Mouse (Mus musculus) MEL (cell line): ENCODE results near the gene Sh3d19. TPM values are rescaled to one million over a fixed set of nuclear protein-coding genes. Genes with fewer than 3 reads are reported as not detected.

ENCODE experiments used
- DNase-seq: peaks from one replicate; pipeline ENCODE4 v3.0.0; 2011; ENCODE audit warnings: low read depth, low spot score
- H3K27ac ChIP-seq: 2 replicates; pipeline ENCODE4 v1.5.1; 2012; ENCODE audit warnings: low read depth, mild to moderate bottlenecking, control low read depth, low read length, moderate library complexity; ENCODE audit not compliant: control insufficient read depth
- H3K27me3 ChIP-seq, 2 experiments: fragments of 150-350 bp in 1 of 2; sonication (generic) in 1 of 2; 2 replicates each; pipeline ENCODE4 v1.6.1; 2012; ENCODE audit warnings: low read length in 2 of 2, mild to moderate bottlenecking in 2 of 2, improper control_type of control experiment in 1 of 2, moderate library complexity in 1 of 2; ENCODE audit not compliant: insufficient read depth in 2 of 2, control insufficient read depth in 1 of 2
- H3K36me3 ChIP-seq, 2 experiments: 2 replicates each; pipeline ENCODE4 v1.6.1; 2012 to 2014; ENCODE audit warnings: low read length in 2 of 2, improper control_type of control experiment in 1 of 2, inconsistent platforms in 1 of 2, mild to moderate bottlenecking in 1 of 2; ENCODE audit not compliant: insufficient read depth in 2 of 2, control insufficient read depth in 1 of 2
- H3K4me1 ChIP-seq, 2 experiments: fragments of 150-350 bp in 1 of 2; sonication (generic) in 1 of 2; 2 replicates each; pipeline ENCODE4 v1.6.1; 2012; ENCODE audit warnings: low read length in 2 of 2, improper control_type of control experiment in 1 of 2, mild to moderate bottlenecking in 1 of 2; ENCODE audit not compliant: insufficient read depth in 2 of 2, control insufficient read depth in 1 of 2
- H3K4me3 ChIP-seq, 2 experiments: fragments of 150-350 bp in 1 of 2; sonication (generic) in 1 of 2; 2 replicates each; pipeline ENCODE4 v1.5.1; 2012; ENCODE audit warnings: low read depth in 2 of 2, low read length in 2 of 2, mild to moderate bottlenecking in 2 of 2, moderate library complexity in 2 of 2, control low read depth in 1 of 2, improper control_type of control experiment in 1 of 2; ENCODE audit not compliant: control insufficient read depth in 1 of 2, insufficient read depth in 1 of 2
- H3K79me2 ChIP-seq: 2 replicates; pipeline ENCODE4 v1.6.1; 2012; ENCODE audit warnings: mild to moderate bottlenecking, low read length, moderate library complexity; ENCODE audit not compliant: control insufficient read depth, poor library complexity, insufficient read depth
- H3K9ac ChIP-seq: 2 replicates; pipeline ENCODE4 v1.6.1; 2012; ENCODE audit warnings: low read depth, mild to moderate bottlenecking, control low read depth, low read length, moderate library complexity; ENCODE audit not compliant: control insufficient read depth, poor library complexity, severe bottlenecking
- H3K9me3 ChIP-seq: fragments of 150-350 bp; sonication (generic); replicated peaks from 2 replicates; pipeline ENCODE4 v1.6.1; 2012; ENCODE audit warnings: mild to moderate bottlenecking, low read length, improper control_type of control experiment, moderate library complexity; ENCODE audit not compliant: insufficient read depth
- BHLHE40 ChIP-seq: IDR thresholded peaks from 2 replicates; pipeline ENCODE4 v1.6.1; 2012; ENCODE audit warnings: low read depth, mild to moderate bottlenecking, inconsistent platforms, low read length, improper control_type of control experiment, borderline replicate concordance
- CTCF ChIP-seq, 3 experiments: IDR thresholded peaks in 2 of 3; conservative IDR thresholded peaks in 1 of 3; 2 replicates each; pipeline ENCODE4 v1.5.1; 2011 to 2012; ENCODE audit warnings: low read length in 3 of 3, low read depth in 2 of 3, mild to moderate bottlenecking in 2 of 3, improper control_type of control experiment in 1 of 3, inconsistent platforms in 1 of 3, mixed read lengths in 1 of 3, moderate library complexity in 1 of 3; ENCODE audit not compliant: control insufficient read depth in 1 of 3, insufficient read depth in 1 of 3, poor library complexity in 1 of 3, severe bottlenecking in 1 of 3
- ELF1 ChIP-seq: IDR thresholded peaks from 2 replicates; pipeline ENCODE4 v1.6.1; 2014; ENCODE audit warnings: low read depth, mild to moderate bottlenecking, inconsistent platforms, low read length, improper control_type of control experiment, moderate library complexity
- EP300 ChIP-seq, 2 experiments: IDR thresholded peaks; 2 replicates each; pipeline ENCODE4 v1.6.1; 2011; ENCODE audit warnings: improper control_type of control experiment in 2 of 2, low read length in 2 of 2, low read depth in 1 of 2, mild to moderate bottlenecking in 1 of 2
- HCFC1 ChIP-seq: IDR thresholded peaks from 2 replicates; pipeline ENCODE4 v1.6.1; 2012; ENCODE audit warnings: low read depth, mild to moderate bottlenecking, inconsistent platforms, low read length, improper control_type of control experiment, moderate library complexity
- JUND ChIP-seq: IDR thresholded peaks from 2 replicates; pipeline ENCODE4 v1.6.1; 2011; ENCODE audit warnings: low read depth, mild to moderate bottlenecking, improper control_type of control experiment, low read length
- MYB ChIP-seq: IDR thresholded peaks from 2 replicates; pipeline ENCODE4 v1.6.1; 2011; ENCODE audit warnings: mild to moderate bottlenecking, low read depth, low read length, improper control_type of control experiment
- POLR2A ChIP-seq, 2 experiments: IDR thresholded peaks; 2 replicates each; pipeline ENCODE4 v1.6.1; 2011 to 2012; ENCODE audit warnings: low read length in 2 of 2, mild to moderate bottlenecking in 2 of 2, control low read depth in 1 of 2, improper control_type of control experiment in 1 of 2, low read depth in 1 of 2, moderate library complexity in 1 of 2; ENCODE audit not compliant: control insufficient read depth in 1 of 2, insufficient read depth in 1 of 2, poor library complexity in 1 of 2
- POLR2AphosphoS2 ChIP-seq: IDR thresholded peaks from 2 replicates; pipeline ENCODE4 v1.6.1; 2011; ENCODE audit warnings: low read length, improper control_type of control experiment
- POLR2AphosphoS5 ChIP-seq: IDR thresholded peaks from 2 replicates; pipeline ENCODE4 v1.6.1; 2012; ENCODE audit warnings: low read depth, borderline replicate concordance, mild to moderate bottlenecking, inconsistent platforms, low read length, moderate library complexity, mixed read lengths
- RAD21 ChIP-seq: IDR thresholded peaks from 2 replicates; pipeline ENCODE4 v1.6.1; 2011; ENCODE audit warnings: mild to moderate bottlenecking, low read depth, low read length, improper control_type of control experiment
- TAL1 ChIP-seq: IDR thresholded peaks from 2 replicates; pipeline ENCODE4 v1.6.1; 2012; ENCODE audit warnings: mild to moderate bottlenecking, inconsistent platforms, low read length, moderate library complexity, mixed read lengths
- TBP ChIP-seq: IDR thresholded peaks from 2 replicates; pipeline ENCODE4 v1.8.0; 2011; ENCODE audit warnings: low read depth, low read length, improper control_type of control experiment
- TCF12 ChIP-seq: IDR thresholded peaks from 2 replicates; pipeline ENCODE4 v1.6.1; 2014; ENCODE audit warnings: low read depth, mild to moderate bottlenecking, inconsistent platforms, low read length, improper control_type of control experiment, moderate library complexity
- UBTF ChIP-seq: IDR thresholded peaks from 2 replicates; pipeline ENCODE4 v1.6.1; 2012; ENCODE audit warnings: low read depth, mild to moderate bottlenecking, inconsistent platforms, low read length, improper control_type of control experiment, moderate library complexity, borderline replicate concordance; ENCODE audit not compliant: insufficient read depth
- USF1 ChIP-seq: IDR thresholded peaks from 2 replicates; pipeline ENCODE4 v1.6.1; 2014; ENCODE audit warnings: low read depth, mild to moderate bottlenecking, inconsistent platforms, low read length, improper control_type of control experiment, moderate library complexity
- ZC3H11A ChIP-seq: IDR thresholded peaks from 2 replicates; pipeline ENCODE4 v1.6.1; 2012; ENCODE audit warnings: low read depth, mild to moderate bottlenecking, inconsistent platforms, low read length, improper control_type of control experiment
- ZKSCAN1 ChIP-seq: IDR thresholded peaks from 2 replicates; pipeline ENCODE4 v1.6.1; 2012; ENCODE audit warnings: low read depth, mild to moderate bottlenecking, inconsistent platforms, low read length, improper control_type of control experiment, moderate library complexity
- ZMIZ1 ChIP-seq: IDR thresholded peaks from 2 replicates; pipeline ENCODE4 v1.6.1; 2012; ENCODE audit warnings: low read depth, mild to moderate bottlenecking, inconsistent platforms, low read length, improper control_type of control experiment, moderate library complexity
- ZNF384 ChIP-seq: IDR thresholded peaks from 2 replicates; pipeline ENCODE4 v1.6.1; 2012; ENCODE audit warnings: low read depth, mild to moderate bottlenecking, inconsistent platforms, low read length, improper control_type of control experiment
- polyA plus RNA-seq, 2 experiments: library from polyadenylated mRNA; stranded (reverse) in 1 of 2; unstranded in 1 of 2; fragments of >175 nt in 1 of 2; fragments of >200 nt in 1 of 2; gene quantifications; 2 replicates each; pipeline versions ENCODE4 v1.2.1 to v1.2.4; 2012; ENCODE audit warnings: low replicate concordance in 2 of 2, low read depth in 1 of 2; ENCODE audit not compliant: insufficient read length in 2 of 2, insufficient read depth in 1 of 2, missing spikeins in 1 of 2
- total RNA-seq: library from RNA; depleted of rRNA; stranded (reverse); fragments of 300-350 nt; gene quantifications from 2 replicates; pipeline ENCODE4 v1.2.3, GENCODE M21; 2012

Sh3d19 gene
- total and polyA plus RNA-seq, 3 experiments: 2.2 to 4.8 TPM; not detected in 1

GRCm38 (mm10) chr3:86135886-86136563 lies 165.1 kb downstream of the Sh3d19 start (continued):
- TF ChIP-seq ZKSCAN1 (no peak), TCF12 (peak; percentile 79), ZMIZ1 (peak; percentile 40), JUND (no peak; the same call in 1 of the 2 replicates), POLR2AphosphoS2 (peak; percentile 37; the same call in 1 of the 2 replicates), USF1 (no peak), EP300 (IDR thresholded peaks at IDR 0.05; ENCODE audit: low read depth in 1 of 2, low read length in 2 of 2) (peak; percentile 38 to 68; a peak in 2 of 4 replicates), ZNF384 (no peak), ZC3H11A (no peak), ELF1 (no peak), BHLHE40 (no peak), RAD21 (no peak), HCFC1 (no peak), CTCF (IDR thresholded peaks at IDR 0.05 in 2 of 3, conservative IDR thresholded peaks at IDR 0.05 in 1 of 3; ENCODE audit: control insufficient read depth in 1 of 3, insufficient read depth in 1 of 3, low read depth in 2 of 3, low read length in 3 of 3, poor library complexity in 1 of 3, severe bottlenecking in 1 of 3) (no peak; a peak in 1 of 6 replicates)

GRCm38 (mm10) chr3:86136936-86137574 lies 166.1 kb downstream of the Sh3d19 start:
- peaks cover 33 to 39% of the 10 kb centered on the region in 2 experiments for H3K36me3 ChIP-seq
- no peak overlapping the region for H3K9ac ChIP-seq
- peaks cover 26% of the 10 kb centered on the region for H3K79me2 ChIP-seq
- H3K4me1 ChIP-seq: peaks cover 0 to 13% of the 10 kb centered on the region in 2 experiments; a peak in 2 of 4 replicates
- TF ChIP-seq TAL1 (no peak), UBTF (no peak), POLR2AphosphoS2 (peak; percentile 69; the same call in 1 of the 2 replicates), TBP (no peak), POLR2A (IDR thresholded peaks at IDR 0.05; ENCODE audit: control insufficient read depth in 1 of 2, insufficient read depth in 1 of 2, low read depth in 1 of 2, low read length in 2 of 2, poor library complexity in 1 of 2) (peak in 1 of 2 experiments; percentile 77; a peak in 2 of 4 replicates), MYB (0 out of 2 replicates have a peak, but pooled peaks have one; percentile 45), POLR2AphosphoS5 (no peak; the same call in 1 of the 2 replicates)
- H3K9me3 ChIP-seq: no peaks in the 10 kb centered on the region
- no peaks in the 10 kb centered on the region for H3K27me3 ChIP-seq
- H3K4me3 ChIP-seq: no peak overlapping the region
- 0 out of 2 replicates have a peak overlapping the region, but pooled peaks have one; percentile 5 for H3K27ac ChIP-seq
- DNase-seq: peak; percentile 38
